Mouse (Mus musculus) midbrain, embryonic 10.5 days (tissue): ENCODE data around the gene Skint8. TPM values are rescaled to one million over a fixed set of nuclear protein-coding genes. Genes with fewer than 3 reads are reported as not detected.
"Not testable (repeated sequence)": the region's sequence is repeated elsewhere in the genome, so short reads cannot be mapped to it uniquely, and the experiment has no call there.

Experiments
- DNase-seq: peaks from one replicate; pipeline ENCODE4 v3.0.0-alpha.2; 2017; ENCODE audit warnings: low spot score
- H3K27ac ChIP-seq: fragments of 300-500 bp; sonication (generic); replicated peaks from 2 replicates; pipeline ENCODE4 v1.5.1; 2016; ENCODE audit warnings: mild to moderate bottlenecking
- H3K27me3 ChIP-seq: fragments of 300-500 bp; sonication (generic); 2 replicates; pipeline ENCODE4 v1.6.1; 2016; ENCODE audit warnings: low read depth, mild to moderate bottlenecking; ENCODE audit not compliant: poor library complexity, severe bottlenecking
- H3K36me3 ChIP-seq: fragments of 300-500 bp; sonication (generic); 2 replicates; pipeline ENCODE4 v1.6.1; 2016; ENCODE audit warnings: mild to moderate bottlenecking, moderate library complexity
- H3K4me1 ChIP-seq: fragments of 300-500 bp; sonication (generic); 2 replicates; pipeline ENCODE4 v1.6.1; 2016
- H3K4me3 ChIP-seq: fragments of 300-500 bp; sonication (generic); 2 replicates; pipeline ENCODE4 v1.5.1; 2016; ENCODE audit warnings: mild to moderate bottlenecking, moderate library complexity
- H3K9me3 ChIP-seq: fragments of 300-500 bp; sonication (generic); replicated peaks from 2 replicates; pipeline ENCODE4 v1.6.1; 2016; ENCODE audit warnings: mild to moderate bottlenecking
- WGBS: fragments of 180-500 bp; shearing (Covaris S2); methylation state at CpG from one replicate; pipeline ENCODE4 v1.1.7; 2016; 5-methylcytosine and 5-hydroxymethylcytosine counted together
- polyA plus RNA-seq: library from polyadenylated mRNA; unstranded; fragments of >200 nt; fragmentation: Nextera tagmentation; extraction: Ambion mirVana; gene quantifications from 2 replicates; pipeline ENCODE4 v1.2.1, GENCODE M21; 2016

Gene Skint8
- polyA plus RNA-seq, 1 experiment from 2014 or later, result not detected

DNA sequence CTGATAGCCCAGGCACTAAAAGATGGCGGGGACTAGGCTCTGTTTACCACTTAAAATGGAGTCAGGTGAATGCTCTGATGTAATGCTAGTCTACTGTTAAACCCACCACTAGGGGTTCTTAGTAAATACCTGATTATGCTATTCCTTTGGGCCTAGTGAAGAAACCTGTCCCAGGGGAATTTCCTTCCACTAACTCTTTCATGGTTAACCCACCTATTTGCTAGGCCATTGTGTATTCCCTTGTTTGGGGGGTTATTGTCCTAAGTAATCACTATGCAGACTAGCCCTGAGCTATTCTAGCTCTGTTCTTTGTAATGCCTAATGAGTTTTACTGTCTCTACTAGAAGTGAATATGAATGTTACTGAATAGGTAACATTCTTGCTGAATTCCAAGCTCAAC, 44.0 kb downstream of the Skint8 start:
- not testable (repeated sequence) for H3K4me1 ChIP-seq, H3K27me3 ChIP-seq, H3K36me3 ChIP-seq, DNase-seq, H3K4me3 ChIP-seq, H3K9me3 ChIP-seq, H3K27ac ChIP-seq
- WGBS, result 79% methylated on average over 1 of the region's 1 CpGs

DNA sequence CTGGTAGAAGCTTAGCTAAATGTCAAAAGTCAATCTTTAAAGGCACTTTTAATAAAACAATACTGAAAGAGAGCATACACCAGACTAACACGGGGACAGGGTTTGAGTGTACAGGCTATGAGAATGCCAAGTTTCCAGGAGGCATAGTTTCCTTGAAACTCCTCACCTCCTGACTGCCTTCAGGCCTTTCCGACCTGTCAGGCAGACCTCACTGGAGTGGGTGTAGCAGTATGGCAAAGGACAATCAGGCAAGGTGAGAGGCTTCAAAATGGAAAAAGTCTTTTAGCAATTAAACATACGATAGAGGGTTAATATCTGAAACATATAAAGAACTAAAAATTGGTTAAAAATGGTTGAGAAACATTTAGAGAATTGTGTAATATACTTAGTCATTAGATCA, 44.5 kb downstream of the Skint8 start:
- Histone ChIP-seq H3K9me3 (no peaks in the 10 kb centered on the region), H3K27me3 (no peaks in the 10 kb centered on the region), H3K27ac (no peak overlapping the region), H3K4me3 (no peak overlapping the region), H3K4me1 (no peaks in the 10 kb centered on the region), H3K36me3 (no peaks in the 10 kb centered on the region)
- WGBS, result 83% methylated on average over 3 of the region's 3 CpGs
- DNase-seq, result no peak

DNA sequence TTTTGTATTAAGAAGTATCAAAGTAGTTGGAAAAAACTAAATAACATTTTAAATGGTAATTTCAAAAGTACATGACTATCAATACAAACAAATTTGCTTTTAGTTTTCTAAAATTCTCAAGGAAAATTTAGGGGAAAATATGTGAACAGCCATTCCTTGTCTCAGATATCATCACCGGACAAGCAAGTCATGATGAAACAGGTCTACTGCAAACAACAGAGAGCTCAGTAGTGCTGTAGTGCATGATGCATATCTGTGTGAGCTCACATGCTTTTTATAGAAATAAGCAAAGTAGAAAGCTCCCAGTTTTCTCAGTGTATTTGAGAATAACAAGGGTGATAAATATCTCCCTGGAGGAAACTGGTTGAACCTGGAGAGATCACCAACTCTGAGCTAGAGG, 53.4 kb downstream of the Skint8 start, which contains the start of gene Skint7:
Gene Skint7 (plus strand): TSS at position 301 of the 400 bp plus-strand sequence.
- no peaks in the 10 kb centered on the region for H3K36me3 ChIP-seq
- H3K27me3 ChIP-seq, result no peaks in the 10 kb centered on the region
- H3K27ac ChIP-seq, result no peak within 1 kb of the TSS
- DNase-seq, result no peak
- no peaks in the 10 kb centered on the region for H3K4me1 ChIP-seq
- no peak within 1 kb of the TSS for H3K4me3 ChIP-seq
- WGBS, result 96% methylated on average over 1 of the region's 1 CpGs
- no peaks in the 10 kb centered on the region for H3K9me3 ChIP-seq

Other genes starting within 250 kb of the Skint8 start
- 33.1 and 33.7 TPM in 2 replicates for gene Spata6, start 199.4 kb upstream of the Skint8 start, polyA plus RNA-seq
- gene Slc5a9, start 16.5 kb upstream of the Skint8 start, polyA plus RNA-seq, result not detected in 2 replicates
- gene Skint7, start 53.5 kb downstream of the Skint8 start, polyA plus RNA-seq, result not detected in 2 replicates
- gene Skint1, start 86.9 kb downstream of the Skint8 start, polyA plus RNA-seq, result not detected in 2 replicates
- not detected in 2 replicates for gene Skint4, start 152.6 kb downstream of the Skint8 start, polyA plus RNA-seq